Mouse (Mus musculus): ENCODE data around the gene Cd160. TPM values are rescaled to one million over a fixed set of nuclear protein-coding genes. Genes with fewer than 3 reads are reported as not detected.

Gene Cd160
- total and polyA plus RNA-seq, 2 experiments from 2014 or later: 0.06 TPM; not detected in 1

DNA sequence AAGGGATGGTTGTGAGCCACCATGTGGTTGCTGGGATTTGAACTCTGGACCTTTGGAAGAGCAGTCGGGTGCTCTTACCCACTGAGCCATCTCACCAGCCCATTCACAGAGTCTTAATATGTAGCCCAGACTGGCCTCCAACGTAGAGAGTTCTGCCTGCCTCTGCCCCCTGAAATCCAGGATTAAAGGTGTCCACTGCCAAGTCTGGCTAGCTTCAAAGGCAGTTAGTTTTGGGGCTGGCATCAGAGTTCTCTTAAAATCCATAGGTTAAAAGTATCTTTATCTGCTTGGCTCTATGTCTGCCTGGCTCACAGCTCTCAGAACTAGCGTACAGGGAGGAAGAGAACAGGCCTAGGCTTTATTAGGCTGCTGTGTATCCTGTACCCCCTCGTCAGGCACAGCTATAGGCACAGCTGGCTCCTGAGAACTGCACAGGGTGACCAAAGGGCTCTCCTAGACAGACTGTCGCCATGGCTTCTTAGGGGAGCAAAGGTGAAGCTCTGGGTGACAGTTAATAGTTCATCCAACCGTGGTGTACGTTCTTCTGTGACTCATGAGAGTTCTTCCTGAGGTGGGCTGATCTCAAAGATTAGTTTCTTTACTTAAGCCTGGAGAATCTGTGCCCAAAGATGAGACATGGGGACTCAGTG, 10.0 kb upstream of the Cd160 start:
- Histone ChIP-seq H3K27ac (ENCODE audit: low read depth, low read length) (no peak overlapping the region), H3K4me3 (ENCODE audit: low read depth, low read length) (no peak overlapping the region), H3K4me2 (ENCODE audit: low read depth, low read length, poor library complexity, severe bottlenecking) (no peak overlapping the region), H3K36me3 (ENCODE audit: insufficient read depth, low read length) (no peaks in the 10 kb centered on the region), H3K9me3 (ENCODE audit: low read length) (no peaks in the 10 kb centered on the region), H3K27me3 (ENCODE audit: insufficient read depth, low read length) (no peaks in the 10 kb centered on the region), H3K9ac (replicated peaks; ENCODE audit: low read length, poor library complexity, severe bottlenecking) (no peak overlapping the region), H3K4me1 (ENCODE audit: insufficient read depth, low read length) (no peaks in the 10 kb centered on the region)
- 80% methylated on average over 7 of the region's 7 CpGs for WGBS
- DNase-seq (ENCODE audit: low spot score): no peak
- TF ChIP-seq CTCF (IDR thresholded peaks at IDR 0.05): no peak
- no peak for ATAC-seq (ENCODE audit: low FRiP score)

DNA sequence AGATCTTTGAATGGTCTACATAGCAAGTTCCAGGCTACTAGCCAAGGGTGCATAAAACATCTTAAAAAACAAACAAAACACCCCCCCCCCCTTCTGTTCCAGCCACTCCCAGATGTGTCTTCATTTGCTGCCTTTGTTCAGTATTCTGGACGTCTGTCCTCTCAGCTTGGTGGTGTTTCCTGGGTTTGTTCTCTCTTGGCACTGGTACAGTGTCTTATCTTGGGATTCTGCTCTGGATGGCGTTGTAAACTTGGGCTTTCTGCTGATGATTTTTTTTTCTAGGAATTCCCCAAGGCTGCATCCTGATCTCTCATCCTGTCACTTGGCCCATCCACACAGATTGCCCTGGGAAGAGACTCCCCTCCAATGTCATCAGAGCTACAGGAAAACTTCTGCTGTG, 7.3 kb upstream of the Cd160 start:
- Histone ChIP-seq H3K4me3 (ENCODE audit: low read depth, low read length) (no peak overlapping the region), H3K27ac (ENCODE audit: low read depth, low read length) (no peak overlapping the region), H3K27me3 (ENCODE audit: insufficient read depth, low read length) (no peaks in the 10 kb centered on the region), H3K36me3 (ENCODE audit: insufficient read depth, low read length) (no peaks in the 10 kb centered on the region), H3K9me3 (ENCODE audit: low read length) (no peaks in the 10 kb centered on the region), H3K9ac (replicated peaks; ENCODE audit: low read length, poor library complexity, severe bottlenecking) (no peak overlapping the region), H3K4me2 (ENCODE audit: low read depth, low read length, poor library complexity, severe bottlenecking) (no peak overlapping the region), H3K4me1 (ENCODE audit: insufficient read depth, low read length) (no peaks in the 10 kb centered on the region)
- WGBS: 50% methylated on average over 2 of the region's 2 CpGs
- ATAC-seq (ENCODE audit: low FRiP score) (no peak), DNase-seq (ENCODE audit: low spot score) (no peak)
- TF ChIP-seq CTCF (IDR thresholded peaks at IDR 0.05): no peak

DNA sequence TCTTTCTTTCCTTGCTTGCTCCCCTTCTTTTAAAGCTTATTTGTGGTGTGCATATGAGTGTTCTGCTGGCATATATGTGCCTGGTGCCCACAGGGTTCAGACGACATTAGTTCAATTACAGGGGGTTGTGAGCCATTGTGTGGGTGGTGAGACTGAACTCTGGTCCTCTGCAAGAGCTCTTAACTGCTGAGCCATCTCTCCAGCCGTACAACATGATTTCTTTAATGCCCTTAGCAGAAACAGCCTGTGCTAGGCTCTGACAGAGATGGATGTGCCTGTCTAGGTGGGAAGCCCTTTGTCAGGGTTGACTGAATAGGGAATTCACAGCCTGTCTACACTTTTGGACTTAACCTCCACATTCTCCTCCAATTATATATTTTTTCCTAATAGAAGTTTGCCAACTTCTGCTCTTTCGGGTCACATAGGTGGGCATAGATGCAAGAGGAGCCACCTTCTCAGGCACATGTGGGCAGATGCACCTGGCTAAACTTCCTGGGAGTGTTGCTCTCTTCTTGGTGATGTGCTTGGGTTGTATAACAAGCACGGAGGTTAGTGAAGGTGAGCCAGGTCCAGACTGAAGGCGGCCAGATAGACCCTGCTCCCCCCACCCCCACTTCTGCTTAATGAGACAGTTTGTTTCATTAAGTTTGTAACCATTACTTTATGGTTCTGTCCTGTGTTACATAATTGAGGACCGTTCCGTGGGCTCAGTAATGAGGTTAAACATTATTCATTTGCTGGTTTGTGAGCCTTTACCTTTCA, 5.6 kb upstream of the Cd160 start:
- H3K9me3 ChIP-seq (ENCODE audit: low read length): no peaks in the 10 kb centered on the region
- ATAC-seq (ENCODE audit: low FRiP score): no peak

DNA sequence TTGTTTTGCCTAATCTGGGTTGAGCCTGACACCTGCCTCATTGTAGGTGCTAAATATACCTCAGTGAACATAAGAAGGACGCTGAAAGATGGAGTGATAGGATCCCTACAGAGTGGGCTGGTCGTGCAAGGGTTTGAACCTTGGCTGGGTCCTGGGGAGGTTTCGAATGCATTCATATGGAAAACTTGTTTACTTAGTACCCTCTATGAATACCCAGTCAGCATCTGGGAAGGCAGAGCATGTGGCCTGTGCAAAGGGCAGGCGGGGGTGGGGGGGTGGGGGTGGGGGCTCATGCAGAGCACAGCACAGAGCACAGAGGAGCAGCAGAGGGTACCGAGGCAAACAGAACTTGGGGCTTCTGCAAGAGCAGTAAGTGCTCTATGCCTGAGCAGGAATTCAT, 3.8 kb upstream of the Cd160 start:
- Histone ChIP-seq H3K27me3 (ENCODE audit: insufficient read depth, low read length) (no peaks in the 10 kb centered on the region), H3K9me3 (ENCODE audit: low read length) (no peaks in the 10 kb centered on the region), H3K27ac (ENCODE audit: low read depth, low read length) (no peak overlapping the region), H3K4me3 (ENCODE audit: low read depth, low read length) (no peak overlapping the region), H3K4me2 (ENCODE audit: low read depth, low read length, poor library complexity, severe bottlenecking) (no peak overlapping the region), H3K36me3 (ENCODE audit: insufficient read depth, low read length) (no peaks in the 10 kb centered on the region), H3K4me1 (ENCODE audit: insufficient read depth, low read length) (no peaks in the 10 kb centered on the region), H3K9ac (replicated peaks; ENCODE audit: low read length, poor library complexity, severe bottlenecking) (no peak overlapping the region)
- TF ChIP-seq CTCF (IDR thresholded peaks at IDR 0.05): no peak
- 34% methylated on average over 5 of the region's 5 CpGs for WGBS
- DNase-seq (ENCODE audit: low spot score): no peak
- no peak for ATAC-seq (ENCODE audit: low FRiP score)

More for the DNA sequence above, 5.6 kb upstream of the Cd160 start:
- Histone ChIP-seq H3K27ac (ENCODE audit: low read depth, low read length) (no peak overlapping the region), H3K27me3 (ENCODE audit: insufficient read depth, low read length) (no peaks in the 10 kb centered on the region), H3K4me2 (ENCODE audit: low read depth, low read length, poor library complexity, severe bottlenecking) (no peak overlapping the region), H3K9ac (replicated peaks; ENCODE audit: low read length, poor library complexity, severe bottlenecking) (no peak overlapping the region), H3K4me3 (ENCODE audit: low read depth, low read length) (no peak overlapping the region), H3K4me1 (ENCODE audit: insufficient read depth, low read length) (no peaks in the 10 kb centered on the region), H3K36me3 (ENCODE audit: insufficient read depth, low read length) (no peaks in the 10 kb centered on the region)
- 80% methylated on average over 7 of the region's 7 CpGs for WGBS
- no peak for DNase-seq (ENCODE audit: low spot score)
- no peak for TF ChIP-seq CTCF (IDR thresholded peaks at IDR 0.05)

DNA sequence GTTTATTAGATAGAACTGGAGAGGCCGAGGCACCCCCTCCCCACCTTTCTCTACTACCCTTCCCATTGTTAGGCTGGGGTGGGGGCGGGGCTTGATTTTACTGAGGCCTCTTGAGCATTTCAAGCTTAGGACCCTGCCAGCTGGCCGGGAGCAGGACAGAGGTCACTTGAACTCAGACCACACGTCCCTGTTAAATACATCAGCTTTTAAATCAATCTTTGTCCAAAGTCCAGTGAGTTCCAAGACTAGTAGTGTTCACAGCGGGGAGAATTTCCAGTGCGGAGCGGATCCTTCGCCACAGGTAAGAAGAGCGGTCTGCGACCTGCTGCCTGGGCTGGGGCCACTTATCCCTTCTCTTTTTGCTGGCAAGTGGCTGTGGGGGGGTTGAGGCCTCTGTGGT, 705 bp upstream of the Cd160 start:
- DNase-seq (ENCODE audit: low spot score) (no peak), ATAC-seq (ENCODE audit: low FRiP score) (no peak)
- no peak overlapping the region for H3K9ac ChIP-seq (replicated peaks; ENCODE audit: low read length, poor library complexity, severe bottlenecking)
- H3K4me2 ChIP-seq (ENCODE audit: low read depth, low read length, poor library complexity, severe bottlenecking): no peak overlapping the region
- no peak for TF ChIP-seq CTCF (IDR thresholded peaks at IDR 0.05)
- H3K27ac ChIP-seq (ENCODE audit: low read depth, low read length): no peak overlapping the region
- WGBS: 80% methylated on average over 10 of the region's 10 CpGs
- H3K36me3 ChIP-seq (ENCODE audit: insufficient read depth, low read length): no peaks in the 10 kb centered on the region
- no peaks in the 10 kb centered on the region for H3K4me1 ChIP-seq (ENCODE audit: insufficient read depth, low read length)
- H3K27me3 ChIP-seq (ENCODE audit: insufficient read depth, low read length): no peaks in the 10 kb centered on the region
- H3K9me3 ChIP-seq (ENCODE audit: low read length): no peaks in the 10 kb centered on the region
- H3K4me3 ChIP-seq (ENCODE audit: low read depth, low read length): no peak overlapping the region

DNA sequence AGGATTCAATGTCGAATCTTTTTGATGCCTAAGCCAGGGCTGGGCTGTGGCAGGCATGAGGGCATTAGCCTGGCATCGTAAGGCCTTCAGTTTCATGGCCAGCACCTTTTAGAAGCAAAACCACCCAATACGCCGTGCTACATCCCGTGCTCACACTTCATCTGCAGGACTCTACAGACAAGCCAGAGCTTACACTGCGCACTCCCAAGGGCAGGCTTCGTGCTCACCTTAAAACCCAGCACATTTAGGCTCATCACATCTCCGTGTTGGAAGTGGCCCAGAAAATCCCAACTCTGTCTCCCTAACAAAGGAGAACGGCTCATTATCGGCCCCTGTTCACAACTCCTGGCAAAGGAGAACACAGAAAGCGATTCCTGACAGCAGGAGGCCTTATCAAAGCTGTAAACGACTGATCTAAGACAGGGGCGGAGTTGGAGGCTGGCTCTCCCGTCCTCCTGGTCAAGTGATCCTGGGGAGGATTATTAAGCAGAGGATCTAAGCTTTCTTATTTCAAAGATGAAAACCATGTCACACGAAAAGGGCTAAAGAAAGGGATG, 765 bp downstream of the Cd160 start:
- H3K4me2 ChIP-seq (ENCODE audit: low read depth, low read length, poor library complexity, severe bottlenecking): no peak overlapping the region
- DNase-seq (ENCODE audit: low spot score) (no peak), ATAC-seq (ENCODE audit: low FRiP score) (no peak)
- no peaks in the 10 kb centered on the region for H3K4me1 ChIP-seq (ENCODE audit: insufficient read depth, low read length)
- TF ChIP-seq CTCF (IDR thresholded peaks at IDR 0.05): no peak
- H3K27ac ChIP-seq (ENCODE audit: low read depth, low read length): no peak overlapping the region
- no peaks in the 10 kb centered on the region for H3K36me3 ChIP-seq (ENCODE audit: insufficient read depth, low read length)
- H3K27me3 ChIP-seq (ENCODE audit: insufficient read depth, low read length): no peaks in the 10 kb centered on the region
- no peak overlapping the region for H3K4me3 ChIP-seq (ENCODE audit: low read depth, low read length)
- 28% methylated on average over 15 of the region's 15 CpGs for WGBS
- no peaks in the 10 kb centered on the region for H3K9me3 ChIP-seq (ENCODE audit: low read length)
- no peak overlapping the region for H3K9ac ChIP-seq (replicated peaks; ENCODE audit: low read length, poor library complexity, severe bottlenecking)
